Mouse (Mus musculus) stomach, postnatal 0 days (tissue): ENCODE data around the gene Mrpl53.

ENCODE experiments used
- CTCF ChIP-seq: IDR thresholded peaks from 2 replicates; pipeline ENCODE4 v1.5.1; 2016; ENCODE audit warnings: antibody characterized with exemption, low read depth, mild to moderate bottlenecking, moderate library complexity
- EP300 ChIP-seq: optimal IDR thresholded peaks from 2 replicates; pipeline ENCODE3; 2016; ENCODE audit warnings: antibody characterized with exemption

DNA sequence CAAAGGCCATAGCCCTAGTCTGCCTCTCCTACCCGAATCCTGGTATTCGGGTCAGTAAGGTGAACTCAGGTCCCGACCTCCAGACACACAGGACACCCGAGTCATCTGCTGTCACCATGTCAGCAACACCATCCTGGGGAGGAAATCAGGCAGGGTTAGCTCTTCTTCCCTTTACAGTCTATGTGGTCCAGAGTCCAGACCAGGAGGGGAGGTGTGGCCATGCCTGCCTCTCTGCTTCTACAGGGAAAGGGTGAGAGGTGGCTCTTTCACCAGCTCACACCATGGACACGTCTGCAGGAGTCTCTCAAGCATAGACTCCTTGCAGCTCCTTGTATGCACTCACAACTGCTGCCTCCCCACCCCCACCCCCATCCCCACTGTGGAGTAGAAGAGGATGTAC lies 44.6 kb downstream of the Mrpl53 start:
- no peak for TF ChIP-seq EP300
- no peak for TF ChIP-seq CTCF
